Mouse (Mus musculus) lung, postnatal 0 days (tissue): Measurements from ENCODE around the gene 4930451I11Rik. TPM values are rescaled to one million over a fixed set of nuclear protein-coding genes. Genes with fewer than 3 reads are reported as not detected.
A peak's percentile ranks its signal among the peaks of the same experiment; 100 is the strongest.

ENCODE experiments used
- ATAC-seq: fragments of 200-750 bp; cut with Nextera tagmentation; 2 replicates; pipeline ENCODE4 v1.8.0; 2017; ENCODE audit warnings: moderate library complexity
- DNase-seq: peaks from one replicate; pipeline ENCODE4 v3.0.0-alpha.2; 2016; ENCODE audit warnings: low spot score
- H3K27ac ChIP-seq: fragments of 300-500 bp; sonication (generic); 2 replicates; pipeline ENCODE4 v1.5.1; 2014; ENCODE audit warnings: antibody characterized with exemption, mild to moderate bottlenecking, low read length, mixed read lengths
- H3K27me3 ChIP-seq: fragments of 300-500 bp; sonication (generic); replicated peaks from 2 replicates; pipeline ENCODE4 v1.6.1; 2014; ENCODE audit warnings: low read length, mixed read lengths; ENCODE audit not compliant: insufficient read depth
- H3K36me3 ChIP-seq: fragments of 300-500 bp; sonication (generic); 2 replicates; pipeline ENCODE4 v1.6.1; 2014; ENCODE audit warnings: low read length, mixed read lengths; ENCODE audit not compliant: insufficient read depth
- H3K4me1 ChIP-seq: fragments of 300-500 bp; sonication (generic); 2 replicates; pipeline ENCODE4 v1.6.1; 2014; ENCODE audit warnings: antibody characterized with exemption, low read depth, low read length, mixed read lengths; ENCODE audit not compliant: insufficient read depth
- H3K4me2 ChIP-seq: fragments of 300-500 bp; sonication (generic); replicated peaks from 2 replicates; pipeline ENCODE4 v1.6.1; 2014; ENCODE audit warnings: low read depth, mild to moderate bottlenecking, low read length, moderate library complexity, mixed read lengths
- H3K4me3 ChIP-seq: fragments of 300-500 bp; sonication (generic); 2 replicates; pipeline ENCODE4 v1.5.1; 2014; ENCODE audit warnings: low read depth, low read length
- H3K9ac ChIP-seq: fragments of 300-500 bp; sonication (generic); replicated peaks from 2 replicates; pipeline ENCODE4 v1.6.1; 2014; ENCODE audit warnings: low read depth, mild to moderate bottlenecking
- H3K9me3 ChIP-seq: fragments of 300-500 bp; sonication (generic); 2 replicates; pipeline ENCODE4 v1.6.1; 2016; ENCODE audit warnings: low read length, mixed read lengths
- CTCF ChIP-seq: IDR thresholded peaks from 2 replicates; pipeline ENCODE4 v1.5.1; 2016; ENCODE audit warnings: antibody characterized with exemption, mild to moderate bottlenecking
- EP300 ChIP-seq: IDR thresholded peaks from 2 replicates; pipeline ENCODE4 v1.6.1; 2016; ENCODE audit warnings: antibody characterized with exemption, mild to moderate bottlenecking, control low read depth
- WGBS: fragments of 180-500 bp; shearing (Covaris S2); extraction: QIAGEN DNeasy Blood & Tissue Kit; methylation state at CpG from one replicate; pipeline ENCODE4 v1.1.7; 2014; 5-methylcytosine and 5-hydroxymethylcytosine counted together
- polyA plus RNA-seq: library from polyadenylated mRNA; unstranded; fragments of >200 nt; fragmentation: Nextera tagmentation; extraction: Ambion mirVana; gene quantifications from 2 replicates; pipeline ENCODE4 v1.2.1, GENCODE M21; 2015

4930451I11Rik gene
- polyA plus RNA-seq, 1 experiment from 2014 or later = not detected

- H3K36me3 ChIP-seq = no peaks in the 10 kb centered on the region
- H3K9me3 ChIP-seq = no peaks in the 10 kb centered on the region
- no peak for TF ChIP-seq CTCF
- TF ChIP-seq EP300 = no peak
- no peaks in the 10 kb centered on the region for H3K4me1 ChIP-seq
- H3K4me2 ChIP-seq = no peak overlapping the region
- no peak overlapping the region for H3K4me3 ChIP-seq
- H3K27me3 ChIP-seq = no peaks in the 10 kb centered on the region
- H3K27ac ChIP-seq = no peak overlapping the region
- DNase-seq (no peak), ATAC-seq (no peak)
- 77% methylated on average over 7 of the region's 7 CpGs for WGBS
- no peak overlapping the region for H3K9ac ChIP-seq
Measured at GRCm38 (mm10) chr7:126817595-126817994, 13.8 kb downstream of the 4930451I11Rik start.

DNA sequence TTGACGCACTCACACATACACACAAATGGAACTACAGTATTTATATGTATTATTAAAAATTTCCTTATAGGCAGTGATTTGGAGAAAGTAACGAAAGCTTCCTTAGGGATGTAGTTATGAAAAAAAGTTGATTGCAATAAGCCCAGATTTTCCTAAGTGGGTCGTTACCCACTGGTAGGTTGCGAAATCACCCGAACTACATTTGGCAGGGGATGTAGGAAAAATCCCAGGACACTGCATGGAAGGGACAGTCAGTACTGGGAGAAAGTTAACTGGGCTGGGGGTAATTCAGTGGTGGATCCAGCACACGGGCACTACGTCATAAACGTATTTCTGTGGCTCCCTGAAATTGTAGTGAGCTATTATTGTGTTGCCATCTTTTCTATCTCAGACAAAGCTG, 14.9 kb downstream of the 4930451I11Rik start:
- Histone ChIP-seq H3K36me3 (no peaks in the 10 kb centered on the region), H3K4me1 (no peaks in the 10 kb centered on the region), H3K27ac (no peak overlapping the region), H3K27me3 (no peaks in the 10 kb centered on the region), H3K9ac (no peak overlapping the region), H3K4me3 (no peak overlapping the region), H3K4me2 (no peak overlapping the region), H3K9me3 (no peaks in the 10 kb centered on the region)
- peak; percentile 72 for DNase-seq
- 64% methylated on average over 8 of the region's 8 CpGs for WGBS
- TF ChIP-seq CTCF (no peak), EP300 (no peak)
- peak; percentile 50 for ATAC-seq

GRCm38 (mm10) chr7:126815726-126816222, 15.7 kb downstream of the 4930451I11Rik start:
- Histone ChIP-seq H3K27ac (no peak overlapping the region), H3K36me3 (no peaks in the 10 kb centered on the region), H3K9ac (no peak overlapping the region), H3K4me1 (no peaks in the 10 kb centered on the region), H3K4me3 (no peak overlapping the region), H3K27me3 (no peaks in the 10 kb centered on the region), H3K4me2 (no peak overlapping the region), H3K9me3 (no peaks in the 10 kb centered on the region)
- 48% methylated on average over 8 of the region's 8 CpGs for WGBS
- TF ChIP-seq EP300 (no peak), CTCF (no peak)
- DNase-seq (no peak), ATAC-seq (no peak)

DNA sequence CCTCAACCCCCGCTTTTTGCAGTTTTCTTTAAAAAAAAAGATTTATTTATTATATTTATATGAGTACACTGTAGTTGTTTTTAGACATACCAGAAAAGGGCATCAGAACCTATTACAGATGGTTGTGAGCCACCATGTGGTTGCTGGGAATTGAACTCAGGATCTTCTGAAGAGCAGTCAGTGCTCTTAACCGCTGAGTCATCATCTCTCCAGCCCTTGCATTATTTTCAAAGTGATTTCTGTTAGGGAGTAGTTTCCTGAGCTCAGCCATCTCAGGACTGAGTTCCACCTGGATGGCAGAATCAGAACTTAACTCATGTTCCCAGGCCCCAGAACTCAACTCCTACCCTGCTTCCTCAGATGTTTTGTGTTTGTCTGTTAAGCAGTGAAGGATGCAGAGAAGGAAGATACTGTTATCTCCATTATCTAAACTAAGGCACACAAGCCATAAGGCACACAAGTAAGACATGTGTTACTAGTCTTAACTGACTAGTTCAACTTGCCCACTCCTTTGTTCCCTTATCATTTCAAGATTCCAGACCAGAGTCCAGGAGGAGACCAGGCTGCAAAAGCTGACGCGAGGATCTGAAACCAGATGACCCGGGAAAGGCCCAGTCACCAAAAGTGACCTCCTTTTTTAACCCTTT, 21.6 kb downstream of the 4930451I11Rik start:
- no peak overlapping the region for H3K9ac ChIP-seq
- H3K4me3 ChIP-seq = no peak overlapping the region
- no peaks in the 10 kb centered on the region for H3K27me3 ChIP-seq
- H3K27ac ChIP-seq = no peak overlapping the region
- WGBS = 42% methylated on average over 5 of the region's 5 CpGs
- H3K4me1 ChIP-seq = peaks cover 6% of the 10 kb centered on the region; the same call in 1 of the 2 replicates
- no peak for DNase-seq
- no peaks in the 10 kb centered on the region for H3K9me3 ChIP-seq
- no peaks in the 10 kb centered on the region for H3K36me3 ChIP-seq
- no peak for ATAC-seq
- no peak overlapping the region for H3K4me2 ChIP-seq
- TF ChIP-seq EP300 = no peak
- no peak for TF ChIP-seq CTCF

- Histone ChIP-seq H3K4me3 (peak overlapping the region; percentile 49), H3K9ac (0 out of 2 replicates have a peak overlapping the region, but pooled peaks have one; percentile 13), H3K4me2 (peak overlapping the region; percentile 80), H3K27me3 (no peaks in the 10 kb centered on the region), H3K36me3 (no peaks in the 10 kb centered on the region), H3K9me3 (no peaks in the 10 kb centered on the region), H3K4me1 (peaks cover 6% of the 10 kb centered on the region; the same call in 1 of the 2 replicates), H3K27ac (no peak overlapping the region)
- peak; percentile 97 for DNase-seq
- under 1% methylated on average over 42 of the region's 43 CpGs for WGBS
- TF ChIP-seq CTCF (peak; percentile 49), EP300 (no peak)
- ATAC-seq = peak; percentile 94
Measured at GRCm38 (mm10) chr7:126808703-126809455, 22.6 kb downstream of the 4930451I11Rik start.

GRCm38 (mm10) chr7:126807405-126807804, 24.0 kb downstream of the 4930451I11Rik start:
- Histone ChIP-seq H3K36me3 (no peaks in the 10 kb centered on the region), H3K27me3 (no peaks in the 10 kb centered on the region), H3K9me3 (no peaks in the 10 kb centered on the region), H3K9ac (no peak overlapping the region), H3K27ac (0 out of 2 replicates have a peak overlapping the region, but pooled peaks have one; percentile 49), H3K4me1 (peaks cover 6% of the 10 kb centered on the region; the same call in 1 of the 2 replicates), H3K4me2 (no peak overlapping the region), H3K4me3 (no peak overlapping the region)
- no peak for ATAC-seq
- DNase-seq = no peak
- TF ChIP-seq CTCF = no peak
- no peak for TF ChIP-seq EP300
- 59% methylated on average over 4 of the region's 4 CpGs for WGBS
